Mouse (Mus musculus): ENCODE data around the gene Neurl4. TPM values are rescaled to one million over a fixed set of nuclear protein-coding genes. Genes with fewer than 3 reads are reported as not detected.
"Not testable (repeated sequence)": the region's sequence is repeated elsewhere in the genome, so short reads cannot be mapped to it uniquely, and the experiment has no call there.

Neurl4 gene
- 100 to 1,000 TPM in 3 of 4 experiments, 10 to 100 TPM in 1; 97.6 to 122 (median 112) TPM for total RNA-seq (2022)

DNA sequence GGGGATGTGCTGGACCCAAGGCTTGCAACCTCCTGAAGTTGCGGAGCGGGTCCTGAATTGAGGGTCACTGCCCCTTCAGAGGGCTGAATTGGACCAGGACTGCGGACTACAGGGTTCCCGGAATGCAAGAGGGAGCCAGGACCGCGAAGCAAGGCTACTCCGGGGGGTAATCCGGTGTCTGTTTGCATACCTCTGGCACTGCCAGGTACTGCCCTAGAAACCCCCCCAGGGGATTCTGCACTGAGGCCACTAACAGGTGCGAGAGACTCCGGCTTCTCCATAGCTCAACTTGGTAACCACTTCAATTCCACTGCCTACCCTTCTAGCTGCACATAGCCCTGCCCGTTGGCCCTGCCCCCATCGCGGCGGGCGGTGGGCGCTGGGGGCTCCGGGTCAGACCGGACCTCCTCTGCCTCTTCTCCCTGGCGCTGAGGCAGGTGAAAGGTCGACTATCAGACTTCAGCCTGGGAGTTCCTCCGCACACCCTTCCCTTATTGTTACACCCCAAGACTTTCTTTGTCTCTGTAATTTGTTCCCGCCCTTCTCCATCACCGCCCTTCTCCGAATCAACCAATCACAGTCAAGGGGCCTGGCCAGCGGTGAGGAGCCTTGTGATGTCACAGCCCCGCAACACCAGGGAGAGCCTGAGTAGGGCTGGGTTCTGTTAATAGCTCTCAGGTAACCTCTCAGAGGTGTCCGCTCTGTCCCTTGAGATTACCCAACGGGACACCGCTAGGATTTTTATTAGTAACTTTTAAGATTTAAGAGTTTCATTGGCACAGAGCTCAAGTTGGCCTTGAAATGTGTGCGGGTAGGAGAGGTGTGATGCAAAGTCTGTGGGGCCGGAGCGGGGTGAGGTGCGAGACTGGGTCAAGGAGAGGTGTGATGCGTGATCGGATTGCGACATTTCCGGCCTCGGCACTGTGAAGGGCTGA lies at the start of gene Neurl4, which contains the start of gene 2810408A11Rik:
Gene Neurl4, plus strand, starts transcription at position 602 of the 935 bp plus-strand sequence.
Gene 2810408A11Rik, minus strand, starts transcription at position 517 of the 935 bp plus-strand sequence.
- peak; percentile 65 to 90 for DNase-seq (ENCODE audit: low spot score in 2 of 2)

DNA sequence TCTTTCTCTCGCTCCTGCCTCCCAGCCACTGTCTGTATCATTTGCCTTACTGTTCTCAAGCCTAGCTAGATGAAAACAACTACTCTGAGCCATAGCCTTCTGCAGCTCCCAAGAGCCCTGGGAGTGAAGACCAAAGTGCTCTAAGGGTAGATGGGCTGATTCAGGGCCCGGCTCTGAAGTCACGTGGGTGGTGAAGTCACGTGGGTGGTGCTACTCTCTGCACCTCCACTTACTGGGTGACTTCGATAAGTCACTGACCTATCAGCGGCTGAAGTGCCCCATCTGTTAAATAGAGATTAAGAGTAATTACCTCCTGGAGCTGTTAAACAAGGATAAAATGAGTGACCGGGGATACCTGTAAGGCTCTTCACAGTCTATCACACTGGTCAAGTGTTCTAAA lies 46.9 kb upstream of the Neurl4 start:
- DNase-seq (ENCODE audit: low spot score in 2 of 2), result no peak

DNA sequence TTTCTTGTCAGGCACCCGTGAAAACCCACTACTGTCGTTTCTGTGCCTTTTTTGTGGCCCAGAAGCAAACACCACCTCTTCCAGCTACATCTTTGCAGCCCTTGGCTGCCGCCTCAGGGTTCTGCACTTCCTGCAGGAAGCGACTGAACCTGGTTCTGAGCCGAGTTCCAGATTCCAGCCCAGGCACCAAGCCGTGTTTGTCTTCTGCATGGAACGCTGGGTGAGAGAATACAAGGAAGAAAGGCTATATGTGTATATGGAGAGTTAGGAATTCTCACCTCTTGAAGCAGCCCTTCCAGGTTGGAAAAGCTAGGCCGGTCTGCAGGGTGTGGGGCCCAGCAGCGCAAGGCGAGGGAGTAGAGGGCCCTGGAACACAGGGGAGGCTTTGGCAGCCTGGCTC lies 46.2 kb upstream of the Neurl4 start:
- no peak for DNase-seq (ENCODE audit: low spot score in 2 of 2)

DNA sequence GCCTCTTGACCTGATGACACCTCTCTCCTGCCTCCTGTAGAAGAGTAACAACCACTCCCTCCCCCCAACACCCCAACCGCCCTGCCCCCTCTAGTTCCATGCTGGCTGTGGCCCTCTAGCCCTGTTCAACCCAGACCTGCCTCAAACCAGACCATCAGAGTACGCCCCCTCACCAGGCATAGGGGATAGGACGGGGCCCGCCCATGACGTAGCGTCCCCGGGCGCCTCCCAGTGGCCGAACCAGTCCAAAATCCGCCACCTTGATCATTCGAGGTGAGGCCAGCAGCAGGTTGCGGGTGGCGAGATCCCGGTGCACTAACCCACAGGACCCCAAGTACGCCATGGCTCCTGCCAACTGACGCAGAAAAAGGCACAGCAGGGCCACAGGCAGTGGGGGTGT lies 45.5 kb upstream of the Neurl4 start:
- no peak for DNase-seq (ENCODE audit: low spot score in 2 of 2)

DNA sequence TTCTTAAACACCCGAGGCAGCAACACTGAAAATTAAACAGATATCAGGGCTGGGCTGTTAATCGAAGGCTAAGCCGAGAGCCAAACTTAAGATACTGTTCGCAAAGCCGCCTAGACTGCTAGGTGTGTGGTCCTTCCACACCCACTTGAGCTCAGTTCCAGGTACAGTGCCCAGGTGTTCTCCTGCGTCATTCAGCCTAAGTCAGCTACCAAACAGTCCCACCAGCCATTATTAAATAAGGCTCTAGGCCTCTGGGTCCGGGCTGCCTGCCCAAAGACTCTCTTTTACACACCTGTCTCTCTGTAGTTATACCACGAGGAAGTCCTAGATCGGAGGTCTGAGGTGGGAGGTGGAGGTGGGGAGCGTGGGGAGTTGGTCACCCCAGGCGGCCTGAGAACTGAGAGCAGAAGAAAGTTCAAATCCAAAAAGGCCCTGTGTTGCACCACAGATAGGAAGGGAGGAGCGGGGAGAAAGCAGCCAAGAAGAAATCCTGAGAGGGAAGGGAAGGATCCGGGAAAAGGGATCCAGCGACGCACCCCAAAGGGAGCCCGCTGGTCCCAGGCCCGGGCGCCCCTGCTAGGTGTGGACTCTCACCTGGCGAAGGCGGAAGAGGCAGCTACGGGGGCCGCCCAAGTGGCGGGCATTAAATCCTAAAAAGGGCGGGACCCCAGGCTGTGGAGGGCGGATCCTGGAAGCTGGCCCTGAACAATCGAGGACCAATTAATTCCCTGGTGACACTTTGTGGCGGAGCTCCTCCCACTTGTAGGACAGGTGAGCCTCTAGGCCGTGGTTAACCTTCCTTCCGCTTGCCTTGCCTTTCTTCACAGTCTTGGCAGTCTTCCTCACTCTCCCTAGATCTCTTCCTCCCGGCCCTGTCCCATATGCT lies 42.5 kb upstream of the Neurl4 start, which contains the start of gene Tnk1:
Gene Tnk1, minus strand, starts transcription at position 618 of the 886 bp plus-strand sequence.
- no peak for DNase-seq (ENCODE audit: low spot score in 2 of 2)

DNA sequence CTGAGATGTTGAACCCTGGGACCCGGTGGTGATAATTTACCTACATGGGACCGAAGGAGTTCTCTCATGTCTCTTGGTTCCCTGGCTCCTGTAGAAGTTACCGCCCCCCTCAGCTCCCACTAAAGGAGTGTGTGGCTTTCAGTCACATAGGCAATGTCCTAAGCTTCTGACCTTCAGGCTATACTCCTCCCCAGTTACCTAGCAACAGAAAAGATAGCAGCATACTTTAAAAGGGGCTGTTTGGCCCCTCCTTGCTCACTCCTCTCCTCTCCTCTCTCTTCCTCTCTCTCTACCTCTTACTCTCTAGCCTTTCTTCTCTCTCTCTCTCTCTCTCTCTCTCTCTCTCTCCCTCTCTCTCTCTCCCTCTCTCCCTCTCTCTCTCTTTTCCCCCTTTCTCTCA lies 37.1 kb upstream of the Neurl4 start:
- not testable (repeated sequence) for DNase-seq (ENCODE audit: low spot score in 2 of 2)

DNA sequence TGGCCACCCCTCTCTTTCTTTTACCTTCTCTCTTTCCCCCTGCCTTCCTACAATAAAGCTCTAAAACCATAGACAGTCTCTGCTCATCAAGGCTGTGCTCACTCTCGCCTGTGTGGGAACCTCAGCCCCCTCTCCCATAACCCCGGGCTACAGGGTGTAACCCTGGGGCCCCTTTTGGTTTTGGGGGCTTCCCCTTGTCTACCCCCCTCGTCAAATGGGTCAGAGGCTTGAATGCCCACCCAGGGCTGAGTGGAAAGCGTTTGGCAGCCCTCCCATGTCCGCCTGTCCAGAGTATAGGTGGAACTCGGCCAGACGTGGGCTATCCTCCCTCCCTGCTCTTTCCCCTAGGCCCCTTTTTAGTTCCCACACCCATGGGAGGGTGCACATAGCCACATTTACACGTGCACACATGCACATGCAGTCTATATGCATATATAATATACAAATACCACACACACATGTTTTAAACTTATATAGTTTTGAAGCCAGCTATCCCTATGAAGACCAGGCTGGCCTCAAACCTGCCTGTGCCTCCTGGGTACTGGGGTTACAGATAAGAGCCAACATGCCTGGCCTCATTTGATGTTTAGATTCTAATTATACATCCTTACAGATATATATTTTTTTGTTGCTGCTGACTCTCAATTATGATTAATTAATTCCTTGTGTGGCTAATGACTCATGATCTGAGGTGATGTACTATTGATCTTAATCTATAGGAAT lies 36.6 kb upstream of the Neurl4 start:
- DNase-seq (ENCODE audit: low spot score in 2 of 2), result no peak

DNA sequence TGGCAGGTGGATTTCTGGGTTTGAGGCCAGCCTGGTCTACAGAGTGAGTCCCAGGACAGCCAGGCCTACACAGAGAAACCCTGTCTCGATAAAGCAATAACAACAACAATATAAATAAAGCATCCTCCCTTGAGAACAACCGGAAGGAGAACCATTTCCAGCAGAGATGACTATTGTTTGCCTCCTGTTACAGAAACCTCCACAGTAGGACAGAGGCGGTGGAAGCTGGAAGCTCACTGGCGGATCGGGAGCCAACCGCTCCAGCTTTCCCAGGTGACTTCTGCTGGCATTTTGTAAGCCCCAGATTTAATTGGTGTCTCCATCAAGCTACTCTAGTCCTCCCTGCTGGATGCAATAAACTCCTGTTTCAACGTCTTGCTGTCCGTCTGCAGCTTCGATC lies 35.3 kb upstream of the Neurl4 start:
- no peak for DNase-seq (ENCODE audit: low spot score in 2 of 2)

DNA sequence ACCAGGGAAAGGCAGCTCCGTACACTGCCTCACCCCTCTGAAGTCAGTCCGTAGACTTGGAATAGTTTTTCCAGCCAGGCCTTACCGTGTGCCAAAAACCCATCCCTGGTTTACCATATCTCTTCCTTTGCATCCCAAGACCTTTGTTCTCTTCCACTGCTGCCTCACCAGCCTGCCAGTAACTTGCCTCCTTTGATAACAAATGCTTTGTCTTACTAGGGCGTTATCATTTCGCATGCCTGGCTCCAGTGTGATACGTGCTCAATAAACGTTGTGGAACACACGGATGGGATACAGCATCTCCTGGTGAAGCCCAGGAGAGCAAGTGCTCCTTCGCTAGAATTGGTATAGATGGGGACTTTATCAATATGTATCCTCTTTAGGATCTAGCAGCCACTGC lies 33.5 kb upstream of the Neurl4 start:
- DNase-seq (ENCODE audit: low spot score in 2 of 2), result no peak

DNA sequence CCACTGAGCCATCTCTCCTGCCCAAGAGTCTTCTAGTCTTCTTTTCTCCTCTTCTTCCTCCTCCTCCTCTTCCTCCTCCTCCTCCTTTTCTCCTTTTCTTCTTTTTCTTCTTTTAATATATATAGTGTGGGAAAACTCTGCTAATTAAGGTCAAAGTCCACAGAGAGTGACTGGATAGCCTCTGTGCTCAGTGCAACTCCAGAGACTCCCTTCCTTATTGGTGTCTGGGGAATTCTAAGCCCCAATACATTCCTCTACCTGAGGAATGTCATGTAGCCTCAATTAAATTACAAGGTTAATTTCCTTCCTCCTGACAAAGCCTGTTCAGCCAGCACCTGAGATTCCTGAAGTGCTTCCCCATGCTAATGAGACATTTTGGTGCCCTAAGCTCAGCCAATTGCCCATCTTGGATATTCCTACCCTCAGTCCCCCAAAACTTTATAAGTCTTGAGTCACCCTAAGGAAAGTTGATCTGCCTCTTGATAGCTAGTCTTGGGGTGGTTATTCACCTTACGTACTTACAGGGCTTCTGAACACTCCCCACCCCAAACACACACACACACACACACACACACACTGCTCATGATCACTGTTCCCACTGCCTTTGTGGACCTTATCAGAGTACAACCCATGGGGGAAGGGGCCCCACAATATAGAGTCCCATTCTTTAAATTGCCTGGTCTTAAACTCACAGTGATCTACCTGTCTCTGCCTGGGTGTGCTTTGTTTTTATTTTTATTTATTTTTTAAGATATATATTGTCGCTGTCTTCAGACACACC lies 30.4 kb upstream of the Neurl4 start:
- DNase-seq (ENCODE audit: low spot score in 2 of 2), result no peak

DNA sequence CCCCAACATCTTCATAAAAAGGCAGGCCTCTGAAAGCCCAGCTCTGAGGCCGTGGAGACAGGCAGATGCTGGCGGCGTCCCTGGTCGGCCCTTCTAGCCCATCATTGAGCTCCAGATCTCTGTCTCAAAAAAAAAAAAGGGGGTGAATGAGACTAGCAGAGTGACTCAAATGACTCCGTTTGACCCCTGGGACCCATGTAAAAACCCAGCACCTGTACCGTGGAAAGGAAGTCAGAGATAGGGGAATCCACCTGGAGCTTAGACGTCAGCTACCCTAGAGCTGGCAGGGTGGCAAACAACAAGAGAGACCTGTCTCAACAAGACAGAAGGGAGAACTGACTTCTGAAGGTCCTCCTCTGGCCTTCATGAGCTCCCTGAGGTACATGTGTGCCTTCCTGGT lies 29.1 kb upstream of the Neurl4 start:
- DNase-seq (ENCODE audit: low spot score in 2 of 2), result no peak

DNA sequence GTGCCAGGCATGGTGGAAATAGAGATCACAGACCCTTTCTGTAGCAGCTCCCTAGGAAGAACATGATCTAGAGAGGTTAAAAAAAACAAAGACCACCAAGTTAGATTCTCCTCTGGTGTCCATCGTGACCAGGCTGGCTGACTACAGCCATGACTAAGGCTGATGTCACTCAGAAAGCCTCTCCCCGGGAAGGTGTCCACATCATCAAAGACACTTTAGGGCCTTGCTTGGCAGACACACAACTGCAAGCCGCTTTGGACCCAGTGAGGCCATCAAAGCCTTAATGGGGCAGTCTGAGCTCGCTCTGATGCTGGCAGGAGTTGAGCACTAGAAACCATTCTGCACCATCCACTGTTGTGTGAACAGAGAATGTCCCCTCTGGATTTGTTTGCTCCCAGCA lies 28.4 kb upstream of the Neurl4 start:
- DNase-seq (ENCODE audit: low spot score in 2 of 2), result no peak

DNA sequence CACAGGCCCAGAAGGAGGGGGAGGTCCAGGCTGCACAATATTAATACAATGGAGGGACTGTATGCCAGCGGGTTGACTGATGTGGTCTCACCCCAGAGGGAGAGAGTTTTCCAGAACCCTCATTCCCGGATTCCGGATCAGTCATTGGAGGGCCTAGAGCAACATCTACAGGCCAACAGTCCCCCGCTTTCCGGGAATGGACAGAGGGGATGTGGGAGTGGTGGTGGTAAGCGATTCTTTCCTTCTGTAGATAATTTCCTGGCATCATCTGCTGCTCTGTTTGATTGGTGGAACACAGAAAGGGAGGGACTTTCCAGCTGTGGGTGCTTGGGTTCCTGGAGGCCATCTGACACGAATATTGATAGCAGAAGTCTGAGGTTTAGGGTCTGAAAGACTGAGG lies 24.7 kb upstream of the Neurl4 start:
- no peak for DNase-seq (ENCODE audit: low spot score in 2 of 2)

DNA sequence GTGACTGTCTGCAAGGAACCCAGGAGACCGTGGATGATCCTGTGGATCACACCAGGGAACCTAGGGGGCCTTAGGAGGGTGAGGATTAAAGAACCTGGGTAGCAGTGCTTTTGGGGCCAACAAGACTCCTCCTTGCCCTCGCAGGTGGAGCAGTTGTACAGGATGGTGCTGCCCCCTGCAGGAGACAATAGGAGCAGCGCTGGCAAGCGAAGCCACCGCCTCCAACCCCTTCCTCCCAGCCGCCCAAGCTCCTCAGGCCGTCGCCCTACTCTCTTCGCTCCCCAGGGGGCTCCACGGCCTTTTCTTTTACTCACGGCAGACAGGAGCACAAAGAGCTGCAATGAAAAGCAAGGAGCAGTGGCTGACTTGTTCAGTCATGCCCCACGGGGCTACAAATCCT lies 24.0 kb upstream of the Neurl4 start:
- DNase-seq (ENCODE audit: low spot score in 2 of 2), result peak; percentile 43 to 53

DNA sequence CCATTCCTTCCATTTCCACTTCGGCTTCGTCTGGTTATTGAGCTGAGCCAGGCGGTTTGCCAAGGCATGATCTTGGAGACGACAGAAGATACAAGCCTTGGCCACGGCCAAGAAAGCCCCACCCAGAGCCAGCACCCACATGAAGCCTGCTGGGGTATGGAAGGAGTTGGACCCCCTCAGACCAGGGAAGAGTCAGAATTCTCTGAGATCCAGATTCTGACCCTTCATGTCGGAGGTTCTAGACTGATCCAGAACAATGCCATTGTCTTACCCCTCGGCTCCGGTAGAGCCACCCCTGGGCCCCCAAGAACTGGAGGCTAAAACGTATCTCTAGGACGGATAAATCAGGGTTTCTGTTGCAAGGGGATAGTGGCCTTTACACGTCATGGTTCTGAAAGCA lies 23.0 kb upstream of the Neurl4 start, which contains the start of gene Tmem95:
Gene Tmem95, minus strand, starts transcription at position 141 of the 400 bp plus-strand sequence.
- no peak for DNase-seq (ENCODE audit: low spot score in 2 of 2)

DNA sequence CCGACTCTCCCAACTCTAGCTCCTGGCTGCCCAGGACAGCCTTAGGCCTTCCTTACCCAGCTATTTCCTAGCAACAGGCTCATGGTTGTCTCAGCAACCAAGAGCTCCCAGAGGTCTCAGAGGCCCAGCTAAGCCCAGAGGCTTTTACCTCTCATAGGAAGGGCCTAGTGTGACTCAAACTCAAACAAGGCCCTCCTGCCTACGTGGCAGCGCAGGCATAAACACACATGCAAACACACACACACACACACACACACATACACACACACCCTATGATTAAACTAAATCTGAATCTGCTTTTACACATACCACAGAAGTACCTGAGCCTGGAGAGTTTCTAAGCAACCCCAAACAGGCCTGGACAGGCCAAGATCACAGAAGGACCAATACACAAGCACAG lies 22.5 kb upstream of the Neurl4 start:
- DNase-seq (ENCODE audit: low spot score in 2 of 2), result no peak

DNA sequence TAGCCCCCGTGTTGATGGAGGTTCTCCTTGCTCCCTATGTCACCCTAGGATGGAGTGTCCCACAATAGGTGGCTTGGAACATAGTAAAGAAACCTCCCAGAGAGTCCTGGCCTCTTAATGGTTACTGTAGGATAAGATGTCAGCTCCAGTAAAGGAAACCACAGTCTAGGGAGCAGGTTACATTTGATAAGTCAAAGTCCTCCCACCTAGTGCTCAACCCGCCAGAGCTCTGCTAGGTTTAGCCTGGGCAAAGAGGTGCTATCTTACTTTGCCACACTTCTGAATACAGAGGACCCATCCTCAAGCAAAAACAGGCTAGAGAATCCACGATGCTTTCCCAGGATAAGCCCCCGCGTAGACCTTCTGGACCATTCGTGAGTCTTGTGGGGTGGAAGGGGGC lies 21.9 kb upstream of the Neurl4 start:
- DNase-seq (ENCODE audit: low spot score in 2 of 2), result no peak

DNA sequence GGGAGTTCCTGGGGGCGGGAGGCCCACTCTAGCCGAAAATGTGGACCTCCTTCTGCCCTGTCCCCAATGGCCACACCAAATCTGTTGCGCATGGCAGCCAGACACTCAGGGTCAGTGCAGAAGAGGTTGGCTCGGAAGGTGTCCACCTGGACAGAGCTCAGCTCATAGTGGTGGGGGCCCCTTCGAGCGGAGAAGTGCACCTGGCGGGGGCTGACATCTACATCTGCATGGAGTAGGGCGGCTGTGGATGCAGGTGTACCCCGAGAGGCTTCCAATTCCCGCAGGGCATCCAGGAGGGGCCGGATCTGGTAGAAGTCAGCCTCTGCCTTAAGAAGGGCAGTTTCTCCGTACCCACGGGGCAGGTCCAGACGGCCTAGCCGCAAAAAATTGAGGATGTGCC lies 21.2 kb upstream of the Neurl4 start:
- no peak for DNase-seq (ENCODE audit: low spot score in 2 of 2)

DNA sequence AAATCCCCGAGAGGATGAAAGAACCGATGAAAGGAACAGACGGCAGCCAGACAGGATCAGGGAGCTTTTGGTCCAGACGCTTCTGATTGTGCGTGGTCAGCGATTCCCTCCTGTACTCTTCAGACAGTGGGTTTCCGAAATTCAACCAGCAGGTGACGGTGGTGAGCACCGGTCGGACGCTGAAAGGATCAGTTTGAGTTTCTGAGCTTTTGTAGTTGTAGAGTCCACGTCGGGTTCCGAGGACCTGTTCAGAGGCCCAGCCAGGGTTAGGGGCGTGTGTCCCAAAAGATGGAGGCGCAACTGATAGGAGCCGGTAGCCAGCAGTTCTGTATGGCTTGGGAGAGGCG lies 20.4 kb upstream of the Neurl4 start:
- no peak for DNase-seq (ENCODE audit: low spot score in 2 of 2)

DNA sequence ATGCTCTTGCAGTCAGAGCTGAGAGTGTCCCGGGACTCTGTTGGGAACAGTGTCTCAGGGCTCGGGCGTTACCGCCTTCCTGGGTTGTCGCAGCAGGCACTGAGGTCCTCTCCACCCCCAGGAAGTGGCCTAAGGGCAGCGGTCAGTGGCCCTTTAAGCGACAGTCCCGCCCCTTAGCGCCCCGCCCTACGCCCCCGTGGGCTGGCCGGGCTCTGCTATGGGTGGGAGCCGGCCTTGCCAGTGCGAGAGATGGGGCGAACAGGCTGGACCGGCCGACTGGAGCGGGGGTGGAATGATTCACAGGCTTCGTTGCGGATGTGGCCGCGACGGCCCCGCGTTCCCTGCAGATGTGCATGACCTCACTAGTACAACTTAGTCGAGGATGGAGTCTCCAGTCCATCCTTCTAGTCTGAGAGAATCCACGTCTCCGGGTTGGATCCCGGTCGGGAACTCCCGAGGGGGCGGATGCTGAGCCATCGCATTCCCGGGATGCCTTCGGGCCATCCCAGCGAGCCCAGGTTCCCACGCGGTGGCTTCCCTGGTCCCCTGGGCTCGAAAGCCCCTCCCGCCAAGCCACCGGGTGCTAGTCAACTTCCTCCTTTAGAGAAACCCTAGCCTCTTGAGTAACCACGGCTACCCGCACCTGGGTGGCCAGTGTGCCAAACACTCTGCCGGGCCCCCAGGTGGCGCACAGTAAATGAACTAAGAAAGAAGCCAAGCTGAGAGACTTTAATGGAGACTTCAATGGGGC lies 19.8 kb upstream of the Neurl4 start, which contains the start of gene Kctd11:
Gene Kctd11, minus strand, starts transcription at position 554 of the 751 bp plus-strand sequence.
- DNase-seq (ENCODE audit: low spot score in 2 of 2), result peak; percentile 49 to 65
